Mouse (Mus musculus): ENCODE results near the gene Ostc.

GRCm38 (mm10) chr3:130694705-130695104 lies 14.5 kb downstream of the Ostc start:
- TF ChIP-seq POLR2A (IDR thresholded peaks at IDR 0.05; ENCODE audit: borderline replicate concordance, low read depth, low read length) (no peak), CTCF (IDR thresholded peaks at IDR 0.05; ENCODE audit: low read depth, low read length) (no peak)

Data from bone marrow macrophage, adult 2 months (primary cell).